Mouse (Mus musculus) heart, adult 2 months (tissue): Measurements from ENCODE around the gene Asah2.

Experiments used
- CTCF ChIP-seq: fragments of 200-600 bp; IDR thresholded peaks from 2 replicates; pipeline ENCODE4 v1.8.1; 2022; ENCODE audit warnings: antibody characterized with exemption, mild to moderate bottlenecking, moderate library complexity
- POLR2A ChIP-seq: fragments of 200-500 bp; IDR thresholded peaks from 2 replicates; pipeline ENCODE4 v1.6.1; 2011; ENCODE audit warnings: mild to moderate bottlenecking, low read depth, low read length, control low read depth; ENCODE audit not compliant: insufficient read depth

DNA sequence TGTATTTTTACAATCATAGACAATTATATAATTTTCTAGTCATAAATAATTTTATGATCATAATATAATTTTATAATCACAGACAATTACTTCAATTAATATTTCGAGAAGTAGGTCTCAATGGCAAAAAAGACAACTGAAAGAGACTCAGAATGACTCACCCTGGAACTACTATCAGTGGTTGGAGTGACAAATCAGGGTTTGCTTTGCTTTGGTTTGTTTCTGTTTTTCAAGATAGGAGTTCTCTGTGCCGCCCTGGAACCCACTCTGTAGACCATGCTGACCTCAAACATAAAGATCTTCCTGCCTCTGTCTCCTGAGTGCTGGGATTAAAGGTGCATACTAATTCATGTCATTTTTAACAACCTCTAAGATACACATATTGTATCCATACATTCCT, 37.7 kb downstream of the Asah2 start:
- no peak for TF ChIP-seq CTCF
- TF ChIP-seq POLR2A = no peak
